Mouse (Mus musculus): ENCODE measurements around the gene Asphd2. TPM values are rescaled to one million over a fixed set of nuclear protein-coding genes. Genes with fewer than 3 reads are reported as not detected.

The Asphd2 gene
- polyA plus RNA-seq, 1 experiment from 2014 or later, result 2.0 TPM

GRCm38 (mm10) chr5:112342463-112343204 lies 52.0 kb downstream of the Asphd2 start, which contains the start of the genes Srrd and Hps4:
Gene Srrd (minus strand): TSS chr5:112343040.
Gene Hps4 (plus strand): TSS chr5:112343083.
- DNase-seq (ENCODE audit: low spot score), result peak; percentile 80
- Histone ChIP-seq H3K4me1 (ENCODE audit: insufficient read depth, low read depth, low read length) (0 out of 2 replicates have a peak, but pooled peaks cover 3% of the 10 kb centered on the region), H3K4me2 (replicated peaks; ENCODE audit: low read depth, low read length) (peak within 1 kb of the TSS; percentile 65), H3K27me3 (replicated peaks; ENCODE audit: insufficient read depth, low read length) (no peaks in the 10 kb centered on the region), H3K36me3 (ENCODE audit: insufficient read depth, low read length) (0 out of 2 replicates have a peak, but pooled peaks cover 1% of the 10 kb centered on the region), H3K27ac (ENCODE audit: low read length) (peak within 1 kb of the TSS; percentile 78), H3K9me3 (ENCODE audit: low read length) (no peaks in the 10 kb centered on the region), H3K9ac (replicated peaks; ENCODE audit: low read depth) (peak within 1 kb of the TSS; percentile 76), H3K4me3 (ENCODE audit: low read depth, low read length) (peak within 1 kb of the TSS; percentile 87)
- ATAC-seq, result peak; percentile 86
- TF ChIP-seq CTCF (IDR thresholded peaks at IDR 0.05), result no peak; the same call in 1 of the 2 replicates
- no peak for TF ChIP-seq EP300 (IDR thresholded peaks at IDR 0.05)
- 2% methylated on average over 52 of the region's 64 CpGs for WGBS

GRCm38 (mm10) chr5:112339215-112339614 lies 55.5 kb downstream of the Asphd2 start:
- WGBS, result 70% methylated on average over 7 of the region's 7 CpGs
- no peak overlapping the region for H3K4me2 ChIP-seq (replicated peaks; ENCODE audit: low read depth, low read length)
- no peaks in the 10 kb centered on the region for H3K9me3 ChIP-seq (ENCODE audit: low read length)
- DNase-seq (ENCODE audit: low spot score) (peak; percentile 32), ATAC-seq (no peak)
- no peak overlapping the region for H3K4me3 ChIP-seq (ENCODE audit: low read depth, low read length)
- H3K9ac ChIP-seq (replicated peaks; ENCODE audit: low read depth), result no peak overlapping the region
- peak; percentile 13; the same call in 1 of the 2 replicates for TF ChIP-seq CTCF (IDR thresholded peaks at IDR 0.05)
- no peak for TF ChIP-seq EP300 (IDR thresholded peaks at IDR 0.05)
- H3K36me3 ChIP-seq (ENCODE audit: insufficient read depth, low read length), result peaks cover 30% of the 10 kb centered on the region
- 0 out of 2 replicates have a peak, but pooled peaks cover 3% of the 10 kb centered on the region for H3K4me1 ChIP-seq (ENCODE audit: insufficient read depth, low read depth, low read length)
- H3K27ac ChIP-seq (ENCODE audit: low read length), result no peak overlapping the region
- H3K27me3 ChIP-seq (replicated peaks; ENCODE audit: insufficient read depth, low read length), result no peaks in the 10 kb centered on the region

- Histone ChIP-seq H3K9me3 (ENCODE audit: low read length) (no peaks in the 10 kb centered on the region), H3K4me2 (replicated peaks; ENCODE audit: low read depth, low read length) (no peak overlapping the region), H3K36me3 (ENCODE audit: insufficient read depth, low read length) (peaks cover 45% of the 10 kb centered on the region), H3K4me3 (ENCODE audit: low read depth, low read length) (no peak overlapping the region), H3K4me1 (ENCODE audit: insufficient read depth, low read depth, low read length) (no peaks in the 10 kb centered on the region), H3K9ac (replicated peaks; ENCODE audit: low read depth) (no peak overlapping the region), H3K27me3 (replicated peaks; ENCODE audit: insufficient read depth, low read length) (no peaks in the 10 kb centered on the region), H3K27ac (ENCODE audit: low read length) (no peak overlapping the region)
- no peak for DNase-seq (ENCODE audit: low spot score)
- no peak for TF ChIP-seq CTCF (IDR thresholded peaks at IDR 0.05)
- TF ChIP-seq EP300 (IDR thresholded peaks at IDR 0.05), result no peak
- ATAC-seq, result no peak
- 89% methylated on average over 22 of the region's 22 CpGs for WGBS
These were observed 57.7 kb downstream of the Asphd2 start for GRCm38 (mm10) chr5:112337004-112337403.

DNA sequence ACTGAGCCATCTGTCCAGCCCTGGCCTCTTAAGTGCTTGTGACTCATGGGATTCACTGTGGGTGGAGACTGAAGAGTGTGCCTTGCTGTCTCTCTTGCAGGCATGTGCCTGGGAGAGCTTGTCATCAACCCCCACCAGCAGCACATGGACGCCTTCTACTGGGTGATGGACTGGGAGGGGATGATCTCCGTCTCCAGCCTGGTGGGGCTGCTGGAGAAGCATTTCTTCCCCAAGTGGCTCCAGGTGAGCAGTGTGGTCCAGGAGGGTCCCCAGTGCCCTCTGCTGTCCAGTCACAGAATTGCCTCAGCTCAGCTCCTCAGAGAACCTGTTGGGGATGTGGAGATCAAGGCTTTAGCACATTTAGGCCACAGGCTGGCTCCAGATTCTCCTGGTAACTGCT lies 59.2 kb downstream of the Asphd2 start:
- peak; percentile 54 for ATAC-seq
- no peaks in the 10 kb centered on the region for H3K4me1 ChIP-seq (ENCODE audit: insufficient read depth, low read depth, low read length)
- no peak for TF ChIP-seq EP300 (IDR thresholded peaks at IDR 0.05)
- TF ChIP-seq CTCF (IDR thresholded peaks at IDR 0.05), result peak; percentile 79
- H3K9me3 ChIP-seq (ENCODE audit: low read length), result no peaks in the 10 kb centered on the region
- H3K27ac ChIP-seq (ENCODE audit: low read length), result no peak overlapping the region
- H3K36me3 ChIP-seq (ENCODE audit: insufficient read depth, low read length), result peaks cover 58% of the 10 kb centered on the region
- no peak overlapping the region for H3K4me2 ChIP-seq (replicated peaks; ENCODE audit: low read depth, low read length)
- no peak overlapping the region for H3K9ac ChIP-seq (replicated peaks; ENCODE audit: low read depth)
- DNase-seq (ENCODE audit: low spot score), result peak; percentile 30
- H3K27me3 ChIP-seq (replicated peaks; ENCODE audit: insufficient read depth, low read length), result no peaks in the 10 kb centered on the region
- 6% methylated on average over 2 of the region's 2 CpGs for WGBS
- H3K4me3 ChIP-seq (ENCODE audit: low read depth, low read length), result no peak overlapping the region

Other genes starting within 250 kb of the Asphd2 start
- gene Cryba4, start 142.3 kb downstream of the Asphd2 start, polyA plus RNA-seq (2015; fragmentation: Nextera tagmentation; extraction: Ambion mirVana), result 0.87 and 1.5 TPM in 2 replicates
- gene Crybb1, start 139.1 kb downstream of the Asphd2 start, polyA plus RNA-seq (2015; fragmentation: Nextera tagmentation; extraction: Ambion mirVana), result 1.4 and 1.7 TPM in 2 replicates
- 96.8 and 106 TPM in 2 replicates for gene Tpst2, start 118.2 kb downstream of the Asphd2 start, polyA plus RNA-seq (2015; fragmentation: Nextera tagmentation; extraction: Ambion mirVana)
- 16.0 and 16.7 TPM in 2 replicates for gene Tfip11, start 68.5 kb downstream of the Asphd2 start, polyA plus RNA-seq (2015; fragmentation: Nextera tagmentation; extraction: Ambion mirVana)
- 21.3 and 21.9 TPM in 2 replicates for gene Srrd, start 51.8 kb downstream of the Asphd2 start, polyA plus RNA-seq (2015; fragmentation: Nextera tagmentation; extraction: Ambion mirVana)
- 19.7 and 22.1 TPM in 2 replicates for gene Hps4, start 51.8 kb downstream of the Asphd2 start, polyA plus RNA-seq (2015; fragmentation: Nextera tagmentation; extraction: Ambion mirVana)
- gene Gm6583, start 38.8 kb downstream of the Asphd2 start, polyA plus RNA-seq (2015; fragmentation: Nextera tagmentation; extraction: Ambion mirVana), result 0.25 and 0.31 TPM in 2 replicates
- not detected in 2 replicates for gene Gm6588, start 54.6 kb upstream of the Asphd2 start, polyA plus RNA-seq (2015; fragmentation: Nextera tagmentation; extraction: Ambion mirVana)
- 0.11 and 0.13 TPM in 2 replicates for gene Sez6l, start 182.3 kb upstream of the Asphd2 start, polyA plus RNA-seq (2015; fragmentation: Nextera tagmentation; extraction: Ambion mirVana)

All from lung, postnatal 0 days (tissue).